Mouse (Mus musculus): ENCODE measurements around the gene Lmtk2. TPM values are rescaled to one million over a fixed set of nuclear protein-coding genes. Genes with fewer than 3 reads are reported as not detected.

The Lmtk2 gene
- polyA plus RNA-seq, 1 experiment from 2014 or later = 4.4 TPM

DNA sequence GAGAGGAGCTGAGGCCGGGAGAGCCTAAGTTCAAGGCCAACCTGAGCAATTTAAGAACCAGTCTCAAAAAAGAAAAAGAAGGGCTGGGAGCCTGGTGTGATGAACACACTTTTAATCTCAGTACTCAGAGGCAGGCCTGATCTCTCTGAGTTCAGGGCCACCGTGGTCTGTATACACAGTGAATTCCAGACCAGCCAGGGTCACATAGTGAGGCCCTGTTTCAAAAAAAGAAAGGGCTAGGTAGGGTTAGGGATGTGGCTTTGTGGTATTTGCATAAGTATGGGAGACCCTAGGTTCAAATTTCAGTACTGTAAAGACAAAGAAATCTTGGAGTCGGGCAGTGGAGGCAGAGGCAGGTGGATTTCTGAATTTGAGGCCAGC is 5.9 kb downstream of the Lmtk2 start:
- H3K27ac ChIP-seq (replicated peaks in 1 of 2; ENCODE audit: control insufficient read depth in 1 of 2, insufficient read depth in 1 of 2, low read depth in 2 of 2, low read length in 2 of 2) = peak overlapping the region; percentile 70 to 74
- no peak for ATAC-seq (ENCODE audit: insufficient number of reproducible peaks, insufficient read depth, low FRiP score, low read depth)
- H3K9me3 ChIP-seq (ENCODE audit: control insufficient read depth, low read length) = no peaks in the 10 kb centered on the region
- no peaks in the 10 kb centered on the region for H3K36me3 ChIP-seq (ENCODE audit: control insufficient read depth, insufficient read depth, low read length)
- H3K4me2 ChIP-seq (ENCODE audit: low read length) = peak overlapping the region; percentile 33; the same call in 1 of the 2 replicates
- H3K4me3 ChIP-seq (ENCODE audit: control insufficient read depth in 1 of 2, insufficient read depth in 1 of 2, low read depth in 1 of 2, low read length in 2 of 2) = no peak overlapping the region
- H3K9ac ChIP-seq (ENCODE audit: low read length) = 0 out of 2 replicates have a peak overlapping the region, but pooled peaks have one; percentile 31
- no peaks in the 10 kb centered on the region for H3K27me3 ChIP-seq (ENCODE audit: control insufficient read depth, insufficient read depth, low read length)
- peaks cover 8 to 28% of the 10 kb centered on the region in 2 experiments for H3K4me1 ChIP-seq (ENCODE audit: control insufficient read depth in 2 of 2, insufficient read depth in 2 of 2, low read length in 2 of 2)
- 80% methylated on average over 3 of the region's 3 CpGs for WGBS

DNA sequence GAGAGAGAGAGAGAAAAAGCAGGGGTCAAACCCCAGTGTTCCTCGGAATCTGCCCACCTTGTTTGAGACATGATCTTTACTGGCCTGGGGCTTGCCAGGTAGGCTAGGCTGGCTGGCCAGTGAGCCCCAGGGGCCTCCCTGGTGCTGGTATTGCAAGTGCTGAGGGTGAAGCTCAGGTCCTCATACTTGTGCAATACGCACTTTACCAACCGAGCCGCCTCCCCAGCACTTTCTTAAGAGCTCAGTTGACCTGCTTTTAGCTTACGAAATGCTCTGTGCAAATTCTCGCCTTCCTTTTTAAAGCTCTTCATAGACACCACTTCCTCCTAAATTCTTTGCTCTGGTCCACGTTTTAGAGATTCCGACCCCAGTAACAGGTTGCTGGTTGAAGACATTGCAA is 9.0 kb downstream of the Lmtk2 start:
- no peak for ATAC-seq (ENCODE audit: insufficient number of reproducible peaks, insufficient read depth, low FRiP score, low read depth)
- H3K27ac ChIP-seq (replicated peaks in 1 of 2; ENCODE audit: control insufficient read depth in 1 of 2, insufficient read depth in 1 of 2, low read depth in 2 of 2, low read length in 2 of 2) = no peak overlapping the region
- H3K27me3 ChIP-seq (ENCODE audit: control insufficient read depth, insufficient read depth, low read length) = no peaks in the 10 kb centered on the region
- H3K9me3 ChIP-seq (ENCODE audit: control insufficient read depth, low read length) = no peaks in the 10 kb centered on the region
- H3K36me3 ChIP-seq (ENCODE audit: control insufficient read depth, insufficient read depth, low read length) = no peaks in the 10 kb centered on the region
- no peak overlapping the region for H3K9ac ChIP-seq (ENCODE audit: low read length)
- H3K4me1 ChIP-seq (ENCODE audit: control insufficient read depth in 2 of 2, insufficient read depth in 2 of 2, low read length in 2 of 2) = peaks cover 8 to 34% of the 10 kb centered on the region in 2 experiments
- H3K4me2 ChIP-seq (ENCODE audit: low read length) = no peak overlapping the region
- WGBS = 91% methylated on average over 8 of the region's 8 CpGs
- no peak overlapping the region for H3K4me3 ChIP-seq (ENCODE audit: control insufficient read depth in 1 of 2, insufficient read depth in 1 of 2, low read depth in 1 of 2, low read length in 2 of 2)

DNA sequence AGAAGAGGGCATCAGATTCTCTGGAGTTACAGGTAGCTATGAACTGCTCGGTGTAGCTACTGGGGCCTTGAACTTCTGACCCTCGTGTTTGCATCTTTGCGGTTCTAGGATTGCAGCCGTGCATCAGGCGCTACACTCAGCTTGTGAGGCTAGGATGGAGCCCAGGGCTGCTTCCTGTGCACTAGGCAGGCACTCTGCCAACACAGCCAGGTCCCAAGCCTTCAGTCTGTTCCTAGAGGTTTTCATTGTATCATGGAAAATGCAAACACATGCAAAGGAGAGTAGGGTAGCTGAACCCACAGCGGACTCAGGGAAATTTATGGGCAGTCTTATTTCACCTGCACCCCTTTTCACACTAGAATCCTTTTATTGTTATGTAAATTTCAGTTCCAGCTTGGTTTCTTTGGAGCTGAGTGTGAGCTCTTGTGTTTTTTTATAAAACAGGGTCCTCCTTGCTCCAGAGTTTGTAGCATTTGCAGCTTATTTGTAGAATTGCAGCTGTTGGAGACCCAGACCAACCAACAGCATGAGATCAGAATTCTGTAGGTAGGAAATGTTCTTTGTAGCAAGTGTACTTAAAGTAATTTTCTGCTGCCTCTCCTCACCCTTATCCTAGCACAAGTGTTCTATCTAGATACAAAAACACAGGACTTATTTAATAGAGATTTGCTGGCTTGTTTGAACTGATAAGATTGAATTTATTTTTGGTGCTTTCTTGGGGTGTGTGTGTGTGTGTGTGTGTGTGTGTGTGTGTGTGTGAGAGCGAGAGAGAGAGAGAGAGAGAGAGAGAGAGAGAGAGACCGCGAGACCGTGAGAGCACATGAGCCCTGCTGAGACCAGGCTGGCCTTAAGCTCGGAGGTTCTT is 12.6 kb downstream of the Lmtk2 start:
- Histone ChIP-seq H3K4me3 (ENCODE audit: control insufficient read depth in 1 of 2, insufficient read depth in 1 of 2, low read depth in 1 of 2, low read length in 2 of 2) (no peak overlapping the region), H3K4me1 (ENCODE audit: control insufficient read depth in 2 of 2, insufficient read depth in 2 of 2, low read length in 2 of 2) (peaks cover 7 to 30% of the 10 kb centered on the region in 2 experiments), H3K9me3 (ENCODE audit: control insufficient read depth, low read length) (no peaks in the 10 kb centered on the region), H3K27ac (replicated peaks in 1 of 2; ENCODE audit: control insufficient read depth in 1 of 2, insufficient read depth in 1 of 2, low read depth in 2 of 2, low read length in 2 of 2) (peak overlapping the region in 1 of 2 experiments; percentile 28; a peak in 1 of 4 replicates), H3K4me2 (ENCODE audit: low read length) (no peak overlapping the region), H3K36me3 (ENCODE audit: control insufficient read depth, insufficient read depth, low read length) (no peaks in the 10 kb centered on the region), H3K9ac (ENCODE audit: low read length) (no peak overlapping the region), H3K27me3 (ENCODE audit: control insufficient read depth, insufficient read depth, low read length) (no peaks in the 10 kb centered on the region)
- ATAC-seq (ENCODE audit: insufficient number of reproducible peaks, insufficient read depth, low FRiP score, low read depth) = no peak
- WGBS = 68% methylated on average over 11 of the region's 11 CpGs

GRCm38 (mm10) chr5:144114068-144114467 is 13.8 kb downstream of the Lmtk2 start:
- Histone ChIP-seq H3K27ac (replicated peaks in 1 of 2; ENCODE audit: control insufficient read depth in 1 of 2, insufficient read depth in 1 of 2, low read depth in 2 of 2, low read length in 2 of 2) (0 out of 4 replicates have a peak overlapping the region, but pooled peaks of 1 of the 2 experiments have one; percentile 11), H3K27me3 (ENCODE audit: control insufficient read depth, insufficient read depth, low read length) (no peaks in the 10 kb centered on the region), H3K4me3 (ENCODE audit: control insufficient read depth in 1 of 2, insufficient read depth in 1 of 2, low read depth in 1 of 2, low read length in 2 of 2) (no peak overlapping the region), H3K4me1 (ENCODE audit: control insufficient read depth in 2 of 2, insufficient read depth in 2 of 2, low read length in 2 of 2) (peaks cover 7 to 30% of the 10 kb centered on the region in 2 experiments), H3K4me2 (ENCODE audit: low read length) (no peak overlapping the region), H3K36me3 (ENCODE audit: control insufficient read depth, insufficient read depth, low read length) (no peaks in the 10 kb centered on the region), H3K9ac (ENCODE audit: low read length) (no peak overlapping the region), H3K9me3 (ENCODE audit: control insufficient read depth, low read length) (no peaks in the 10 kb centered on the region)
- ATAC-seq (ENCODE audit: insufficient number of reproducible peaks, insufficient read depth, low FRiP score, low read depth) = no peak
- WGBS = 73% methylated on average over 2 of the region's 2 CpGs

- Histone ChIP-seq H3K36me3 (ENCODE audit: control insufficient read depth, insufficient read depth, low read length) (no peaks in the 10 kb centered on the region), H3K9ac (ENCODE audit: low read length) (0 out of 2 replicates have a peak overlapping the region, but pooled peaks have one; percentile 21), H3K4me2 (ENCODE audit: low read length) (0 out of 2 replicates have a peak overlapping the region, but pooled peaks have one; percentile 1), H3K27me3 (ENCODE audit: control insufficient read depth, insufficient read depth, low read length) (no peaks in the 10 kb centered on the region), H3K4me3 (ENCODE audit: control insufficient read depth in 1 of 2, insufficient read depth in 1 of 2, low read depth in 1 of 2, low read length in 2 of 2) (no peak overlapping the region), H3K9me3 (ENCODE audit: control insufficient read depth, low read length) (no peaks in the 10 kb centered on the region), H3K27ac (replicated peaks in 1 of 2; ENCODE audit: control insufficient read depth in 1 of 2, insufficient read depth in 1 of 2, low read depth in 2 of 2, low read length in 2 of 2) (peak overlapping the region; percentile 25 to 64), H3K4me1 (ENCODE audit: control insufficient read depth in 2 of 2, insufficient read depth in 2 of 2, low read length in 2 of 2) (peaks cover 11 to 39% of the 10 kb centered on the region in 2 experiments)
- ATAC-seq (ENCODE audit: insufficient number of reproducible peaks, insufficient read depth, low FRiP score, low read depth) = no peak
- WGBS = 33% methylated on average over 5 of the region's 5 CpGs
These were observed 14.9 kb downstream of the Lmtk2 start for GRCm38 (mm10) chr5:144114970-144115627.

DNA sequence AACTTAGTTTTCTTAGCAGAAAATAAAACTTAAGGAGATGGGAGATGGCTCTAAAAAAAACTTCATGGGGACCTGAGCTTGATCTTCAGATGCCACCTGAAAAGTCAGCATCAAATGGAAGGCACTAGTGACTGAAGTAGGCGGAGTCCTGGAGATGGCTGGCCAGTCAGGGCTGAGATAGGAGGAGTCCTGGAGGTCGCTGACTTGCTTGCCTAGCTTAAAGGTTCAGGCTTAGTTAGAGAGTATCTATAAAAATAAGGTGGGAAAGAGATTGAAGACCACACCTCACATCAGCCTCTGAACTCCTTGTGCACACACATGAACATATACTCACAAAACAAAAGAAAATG is 15.4 kb downstream of the Lmtk2 start:
- H3K36me3 ChIP-seq (ENCODE audit: control insufficient read depth, insufficient read depth, low read length) = no peaks in the 10 kb centered on the region
- WGBS = 61% methylated on average over 2 of the region's 2 CpGs
- H3K9ac ChIP-seq (ENCODE audit: low read length) = 0 out of 2 replicates have a peak overlapping the region, but pooled peaks have one; percentile 21
- H3K9me3 ChIP-seq (ENCODE audit: control insufficient read depth, low read length) = no peaks in the 10 kb centered on the region
- peaks cover 12 to 41% of the 10 kb centered on the region in 2 experiments for H3K4me1 ChIP-seq (ENCODE audit: control insufficient read depth in 2 of 2, insufficient read depth in 2 of 2, low read length in 2 of 2)
- H3K27ac ChIP-seq (replicated peaks in 1 of 2; ENCODE audit: control insufficient read depth in 1 of 2, insufficient read depth in 1 of 2, low read depth in 2 of 2, low read length in 2 of 2) = peak overlapping the region; percentile 25 to 64
- no peak overlapping the region for H3K4me3 ChIP-seq (ENCODE audit: control insufficient read depth in 1 of 2, insufficient read depth in 1 of 2, low read depth in 1 of 2, low read length in 2 of 2)
- ATAC-seq (ENCODE audit: insufficient number of reproducible peaks, insufficient read depth, low FRiP score, low read depth) = no peak
- H3K4me2 ChIP-seq (ENCODE audit: low read length) = 0 out of 2 replicates have a peak overlapping the region, but pooled peaks have one; percentile 1
- H3K27me3 ChIP-seq (ENCODE audit: control insufficient read depth, insufficient read depth, low read length) = no peaks in the 10 kb centered on the region

DNA sequence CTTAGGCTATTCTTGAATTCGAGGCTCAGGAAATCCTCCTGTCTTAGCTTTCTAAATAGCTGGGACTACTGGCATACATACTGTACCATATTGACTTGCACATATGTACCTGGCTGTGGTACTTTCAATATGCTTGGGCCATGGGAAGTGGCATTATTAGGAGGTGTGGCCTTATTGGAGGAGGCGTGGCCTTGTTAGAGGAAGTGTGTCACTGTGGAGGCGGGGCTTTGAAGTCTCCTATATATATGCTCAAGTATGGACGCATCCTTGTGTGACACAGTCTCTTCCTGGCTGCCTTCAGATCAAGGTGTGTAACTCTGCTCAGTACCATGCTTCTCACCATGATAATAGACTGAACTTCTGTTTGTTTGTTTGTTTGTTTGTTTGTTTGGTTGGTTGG is 18.0 kb downstream of the Lmtk2 start:
- Histone ChIP-seq H3K9ac (ENCODE audit: low read length) (no peak overlapping the region), H3K27ac (replicated peaks in 1 of 2; ENCODE audit: control insufficient read depth in 1 of 2, insufficient read depth in 1 of 2, low read depth in 2 of 2, low read length in 2 of 2) (no peak overlapping the region), H3K4me3 (ENCODE audit: control insufficient read depth in 1 of 2, insufficient read depth in 1 of 2, low read depth in 1 of 2, low read length in 2 of 2) (no peak overlapping the region), H3K9me3 (ENCODE audit: control insufficient read depth, low read length) (no peaks in the 10 kb centered on the region), H3K4me1 (ENCODE audit: control insufficient read depth in 2 of 2, insufficient read depth in 2 of 2, low read length in 2 of 2) (peaks cover 16 to 39% of the 10 kb centered on the region in 2 experiments), H3K27me3 (ENCODE audit: control insufficient read depth, insufficient read depth, low read length) (no peaks in the 10 kb centered on the region), H3K4me2 (ENCODE audit: low read length) (no peak overlapping the region), H3K36me3 (ENCODE audit: control insufficient read depth, insufficient read depth, low read length) (no peaks in the 10 kb centered on the region)
- ATAC-seq (ENCODE audit: insufficient number of reproducible peaks, insufficient read depth, low FRiP score, low read depth) = no peak
- WGBS = 94% methylated on average over 4 of the region's 4 CpGs
